In genomic region chr1:75251112-75251970, GRCm38 (mm10) we compare ENCODE assay signal across 9 mouse cellular contexts. TPM values are rescaled to one million over a fixed set of nuclear protein-coding genes. Genes with fewer than 3 reads are reported as not detected.
DNase-seq lines count a peak whose midpoint lies in the region; ATAC-seq and TF ChIP-seq lines count a peak whose summit lies in the region.
"Had no signal": no experiment of that assay in that cellular context is flagged by ENCODE, and none has a peak within 500 bp of the region (broad histone marks: within the 10 kb centered on the region; RNA-seq: fewer than 3 reads in every experiment).

No protein-coding gene starts in this region.

- peak; percentile 46 to 92; a peak in 3 of 4 replicates for TF ChIP-seq CTCF in CH12.LX (conservative IDR thresholded peaks at IDR 0.05 in 1 of 2, IDR thresholded peaks at IDR 0.05 in 1 of 2; ENCODE audit: low read depth in 2 of 2, low read length in 2 of 2)
- peak; percentile 86 for TF ChIP-seq CTCF in brain, embryonic 14.5 days (IDR thresholded peaks at IDR 0.05; ENCODE audit: borderline replicate concordance, extremely low read depth, insufficient read depth, insufficient read length)
- peak; percentile 71 for TF ChIP-seq CTCF in heart, postnatal 0 days (IDR thresholded peaks at IDR 0.05; ENCODE audit: low read depth)

- dilution Hi-C loops in CH12.LX (cut with MboI; ENCODE audit: extremely low pct_ligation_motif_present, extremely low pct_unique_long_range_greater_than_20kb, low sequenced_read_pairs): no loop called here

- H3K27me3 ChIP-seq in CH12.LX (replicated peaks): peaks cover 11% of the 10 kb centered on the region
- no peaks in the 10 kb centered on the region for H3K27me3 ChIP-seq in heart, postnatal 0 days (ENCODE audit: control insufficient read depth, insufficient read depth, low read length)

- H3K4me1 ChIP-seq in CH12.LX (ENCODE audit: control insufficient read depth in 1 of 2, insufficient read depth in 2 of 2): peaks cover 9 to 29% of the 10 kb centered on the region in 2 experiments
- peaks cover 23% of the 10 kb centered on the region for H3K4me1 ChIP-seq in heart, postnatal 0 days (ENCODE audit: control insufficient read depth, insufficient read depth)

- peak overlapping the region; percentile 67 for H3K27ac ChIP-seq in CH12.LX (ENCODE audit: insufficient read depth, low read depth)
- H3K27ac ChIP-seq in heart, postnatal 0 days (ENCODE audit: low read depth): no peak overlapping the region

- H3K4me3 ChIP-seq in CH12.LX (replicated peaks in 1 of 3; ENCODE audit: low read depth in 2 of 3, low read length in 2 of 3, poor library complexity in 1 of 3): peak overlapping the region in 2 of 3 experiments; percentile 22 to 34
- peak overlapping the region; percentile 25 for H3K4me3 ChIP-seq in heart, postnatal 0 days (ENCODE audit: low read depth, low read length)

- TF ChIP-seq RAD21 in CH12.LX (IDR thresholded peaks at IDR 0.05; ENCODE audit: low read depth, low read length): peak; percentile 73

- no peak for TF ChIP-seq EP300 in CH12.LX (IDR thresholded peaks at IDR 0.05; ENCODE audit: low read length)
- no peak for TF ChIP-seq EP300 in heart, postnatal 0 days (IDR thresholded peaks at IDR 0.05; ENCODE audit: low read depth)

- H3K79me2 ChIP-seq in CH12.LX (replicated peaks; ENCODE audit: control insufficient read depth, extremely low read depth, insufficient read depth, poor library complexity, severe bottlenecking): no peaks in the 10 kb centered on the region

- 7% methylated on average over 21 of the region's 22 CpGs for WGBS in heart, postnatal 0 days

- peak; percentile 75 for DNase-seq in CH12.LX (ENCODE audit: extremely low read depth)
- DNase-seq in brain, embryonic 14.5 days (ENCODE audit: low read depth): peak; percentile 84
- peak; percentile 58 for DNase-seq in heart, postnatal 0 days (ENCODE audit: low spot score)
- DNase-seq in kidney, postnatal 25 days: peak; percentile 88 to 92
- DNase-seq in retina, postnatal 7 days (ENCODE audit: low read depth, low spot score): peak; percentile 70
- DNase-seq in urinary bladder, adult 2 months (ENCODE audit: low spot score): peak; percentile 68

- in situ Hi-C loops in CH12.LX (cut with MboI; ENCODE audit: low pct_ligation_motif_present, low pct_unique_long_range_greater_than_20kb, low sequenced_read_pairs): loop anchor here (25.0 kb wide), 1 partner anchor 314 kb away; the partner anchor contains the start of gene Cfap65

- H3K9me3 ChIP-seq in CH12.LX (replicated peaks; ENCODE audit: low read length): no peaks in the 10 kb centered on the region
- H3K9me3 ChIP-seq in heart, postnatal 0 days (replicated peaks; ENCODE audit: control insufficient read depth, low read length): no peaks in the 10 kb centered on the region

- H3K4me2 ChIP-seq in CH12.LX (ENCODE audit: insufficient read depth, low read depth, poor library complexity, severe bottlenecking): peak overlapping the region; percentile 39
- peak overlapping the region; percentile 53 for H3K4me2 ChIP-seq in heart, postnatal 0 days (ENCODE audit: low read depth, low read length)

- no peak overlapping the region for H3K9ac ChIP-seq in CH12.LX (ENCODE audit: insufficient read depth, low read depth)
- no peak overlapping the region for H3K9ac ChIP-seq in heart, postnatal 0 days (replicated peaks; ENCODE audit: low read depth, low read length)

- peaks cover 0 to 12% of the 10 kb centered on the region in 2 experiments for H3K36me3 ChIP-seq in CH12.LX (replicated peaks in 1 of 2; ENCODE audit: control insufficient read depth in 1 of 2, insufficient read depth in 1 of 2, low read length in 1 of 2)
- no peaks in the 10 kb centered on the region for H3K36me3 ChIP-seq in heart, postnatal 0 days (replicated peaks; ENCODE audit: control insufficient read depth, insufficient read depth, low read length)

- ATAC-seq in erythroblast, adult 5-6 weeks (replicated peaks; ENCODE audit: low FRiP score, poor library complexity, severe bottlenecking): peak; percentile 89
- ATAC-seq in heart, postnatal 0 days (ENCODE audit: insufficient read depth, low read depth): peak; percentile 31
- ATAC-seq in megakaryocyte, adult 5-6 weeks (ENCODE audit: poor library complexity, severe bottlenecking): peak; percentile 96

- peak; percentile 52 for TF ChIP-seq POLR2A in CH12.LX (IDR thresholded peaks at IDR 0.05; ENCODE audit: low read depth, low read length)
- no peak for TF ChIP-seq POLR2A in brain, embryonic 14.5 days (IDR thresholded peaks at IDR 0.05; ENCODE audit: borderline replicate concordance, extremely low read depth, insufficient read depth, insufficient read length, poor library complexity, severe bottlenecking)

TF ChIP-seq in CH12.LX, 34 proteins besides CTCF, POLR2A, EP300 and RAD21 (continues in another document):
- TF ChIP-seq NRF1 (IDR thresholded peaks at IDR 0.05; ENCODE audit: low read depth, low read length): peak; percentile 71
- peak; percentile 69 for TF ChIP-seq NELFE (IDR thresholded peaks at IDR 0.05; ENCODE audit: low read depth, low read length)
- TF ChIP-seq SMC3 (IDR thresholded peaks at IDR 0.05; ENCODE audit: low read depth, low read length): peak; percentile 94
- TF ChIP-seq BHLHE40 (IDR thresholded peaks at IDR 0.05; ENCODE audit: low read depth, low read length): no peak; the same call in 1 of the 2 replicates
- TF ChIP-seq IRF4 (IDR thresholded peaks at IDR 0.05; ENCODE audit: low read depth, low read length): peak; percentile 76
- TF ChIP-seq MEF2A (IDR thresholded peaks at IDR 0.05; ENCODE audit: borderline replicate concordance, low read depth, low read length): peak; percentile 75; the same call in 1 of the 2 replicates

RNA-seq across cellular contexts. Expression of gene Ptprn, which starts 13.0 kb away (rescaled TPM):
- total RNA-seq in CH12.LX (2012; rRNA removed) (0.04 TPM in 1 of 2 replicates, not detected in the other), CH12.LX (2014; rRNA removed) (not detected in 2 replicates)
- 0.16 TPM in 1 of 2 replicates, not detected in the other for polyA plus RNA-seq in CH12.LX (2012; ENCODE audit: insufficient read length, low read depth)
- 33.4 and 53.4 TPM in 2 replicates for polyA plus RNA-seq in brain, embryonic 14.5 days (2012; rRNA removed)
- not detected in 2 replicates for total RNA-seq in erythroblast, adult 5-6 weeks (2015; ENCODE audit: low replicate concordance)
- not detected in 2 replicates for total RNA-seq in erythroblast, adult 5-6 weeks (2017; ENCODE audit: low replicate concordance)
- total RNA-seq in heart, postnatal 0 days (2014; rRNA removed; ENCODE audit: low replicate concordance): 0.04 and 0.15 TPM in 2 replicates
- polyA plus RNA-seq in heart, postnatal 0 days (2015; fragmentation: Nextera tagmentation; extraction: Ambion mirVana): 0.16 and 0.26 TPM in 2 replicates
- not detected in 2 replicates for total RNA-seq in megakaryocyte, adult 5-6 weeks (2015)
- total RNA-seq in megakaryocyte, adult 5-6 weeks (2017): not detected in 2 replicates
- polyA plus RNA-seq in urinary bladder, adult 2 months (2012; rRNA removed): 0.40 and 0.65 TPM in 2 replicates

RNA-seq across cellular contexts. Expression of gene Dnajb2, which starts 15.1 kb away (rescaled TPM):
- total RNA-seq in CH12.LX (2012; rRNA removed): 13.8 and 14.7 TPM in 2 replicates
- 4.6 and 6.8 TPM in 2 replicates for total RNA-seq in CH12.LX (2014; rRNA removed)
- polyA plus RNA-seq in CH12.LX (2012; ENCODE audit: insufficient read length, low read depth): 15.2 and 15.3 TPM in 2 replicates
- polyA plus RNA-seq in brain, embryonic 14.5 days (2012; rRNA removed): 52.4 and 53.3 TPM in 2 replicates
- total RNA-seq in erythroblast, adult 5-6 weeks (2015; ENCODE audit: low replicate concordance): 186 and 231 TPM in 2 replicates
- 524 and 744 TPM in 2 replicates for total RNA-seq in erythroblast, adult 5-6 weeks (2017; ENCODE audit: low replicate concordance)
- 25.1 and 35.0 TPM in 2 replicates for total RNA-seq in heart, postnatal 0 days (2014; rRNA removed; ENCODE audit: low replicate concordance)
- polyA plus RNA-seq in heart, postnatal 0 days (2015; fragmentation: Nextera tagmentation; extraction: Ambion mirVana): 34.9 and 36.7 TPM in 2 replicates
- 1.9 and 2.6 TPM in 2 replicates for total RNA-seq in megakaryocyte, adult 5-6 weeks (2015)
- total RNA-seq in megakaryocyte, adult 5-6 weeks (2017): 5.9 and 7.3 TPM in 2 replicates
- polyA plus RNA-seq in urinary bladder, adult 2 months (2012; rRNA removed): 34.6 and 37.8 TPM in 2 replicates

RNA-seq across cellular contexts. Expression of gene A630095N17Rik, which starts 19.4 kb away (rescaled TPM):
- total RNA-seq in CH12.LX (2012; rRNA removed) (0.30 TPM in 1 of 2 replicates, not detected in the other), CH12.LX (2014; rRNA removed) (0.74 and 1.4 TPM in 2 replicates)
- 0.74 and 0.78 TPM in 2 replicates for polyA plus RNA-seq in CH12.LX (2012; ENCODE audit: insufficient read length, low read depth)
- polyA plus RNA-seq in brain, embryonic 14.5 days (2012; rRNA removed): not detected in 2 replicates
- not detected in 2 replicates for total RNA-seq in erythroblast, adult 5-6 weeks (2015; ENCODE audit: low replicate concordance)
- total RNA-seq in erythroblast, adult 5-6 weeks (2017; ENCODE audit: low replicate concordance): not detected in 2 replicates
- not detected in 2 replicates for total RNA-seq in heart, postnatal 0 days (2014; rRNA removed; ENCODE audit: low replicate concordance)
- polyA plus RNA-seq in heart, postnatal 0 days (2015; fragmentation: Nextera tagmentation; extraction: Ambion mirVana): not detected in 2 replicates
- total RNA-seq in megakaryocyte, adult 5-6 weeks (2015): not detected in 2 replicates
- total RNA-seq in megakaryocyte, adult 5-6 weeks (2017): not detected in 2 replicates
- not detected in 2 replicates for polyA plus RNA-seq in urinary bladder, adult 2 months (2012; rRNA removed)
- total RNA-seq: gastrocnemius, postnatal 4 days had no signal

RNA-seq across cellular contexts. Expression of gene Resp18, which starts 26.9 kb away (rescaled TPM):
- total RNA-seq in CH12.LX (2012; rRNA removed) (not detected in 2 replicates), CH12.LX (2014; rRNA removed) (not detected in 2 replicates)
- polyA plus RNA-seq in CH12.LX (2012; ENCODE audit: insufficient read length, low read depth): not detected in 2 replicates
- polyA plus RNA-seq in brain, embryonic 14.5 days (2012; rRNA removed): 78.9 and 87.2 TPM in 2 replicates
- total RNA-seq in erythroblast, adult 5-6 weeks (2015; ENCODE audit: low replicate concordance): not detected in 2 replicates
- total RNA-seq in erythroblast, adult 5-6 weeks (2017; ENCODE audit: low replicate concordance): not detected in 2 replicates
- total RNA-seq in heart, postnatal 0 days (2014; rRNA removed; ENCODE audit: low replicate concordance): not detected in 2 replicates
- polyA plus RNA-seq in heart, postnatal 0 days (2015; fragmentation: Nextera tagmentation; extraction: Ambion mirVana): 0.48 TPM in 1 of 2 replicates, not detected in the other
- not detected in 2 replicates for total RNA-seq in megakaryocyte, adult 5-6 weeks (2015)
- total RNA-seq in megakaryocyte, adult 5-6 weeks (2017): not detected in 2 replicates
- polyA plus RNA-seq in urinary bladder, adult 2 months (2012; rRNA removed): 0.31 and 0.52 TPM in 2 replicates
- total RNA-seq: gastrocnemius, postnatal 4 days had no signal

RNA-seq across cellular contexts. Expression of gene Tuba4a, which starts 31.7 kb away (rescaled TPM):
- total RNA-seq in CH12.LX (2012; rRNA removed): 180 and 259 TPM in 2 replicates
- 168 and 192 TPM in 2 replicates for total RNA-seq in CH12.LX (2014; rRNA removed)
- polyA plus RNA-seq in CH12.LX (2012; ENCODE audit: insufficient read length, low read depth): 259 and 294 TPM in 2 replicates
- polyA plus RNA-seq in brain, embryonic 14.5 days (2012; rRNA removed): 3.3 and 7.9 TPM in 2 replicates
- total RNA-seq in erythroblast, adult 5-6 weeks (2015; ENCODE audit: low replicate concordance): 433 and 471 TPM in 2 replicates
- 280 and 368 TPM in 2 replicates for total RNA-seq in erythroblast, adult 5-6 weeks (2017; ENCODE audit: low replicate concordance)
- 179 and 227 TPM in 2 replicates for total RNA-seq in heart, postnatal 0 days (2014; rRNA removed; ENCODE audit: low replicate concordance)
- 114 and 142 TPM in 2 replicates for polyA plus RNA-seq in heart, postnatal 0 days (2015; fragmentation: Nextera tagmentation; extraction: Ambion mirVana)
- 373 and 391 TPM in 2 replicates for total RNA-seq in megakaryocyte, adult 5-6 weeks (2015)
- total RNA-seq in megakaryocyte, adult 5-6 weeks (2017): 160 and 168 TPM in 2 replicates
- 29.2 and 60.9 TPM in 2 replicates for polyA plus RNA-seq in urinary bladder, adult 2 months (2012; rRNA removed)

Comparison
In these comparisons a context has a peak if more than half of its experiments do, and no peak if none do; other contexts are left out.
1. ATAC-seq: peak in every context shown above with its lines; median percentile 96 in megakaryocyte, adult 5-6 weeks; 89 in erythroblast, adult 5-6 weeks; 31 in heart, postnatal 0 days.